Comparison of ENCODE assay signal across 23 mouse cellular contexts in genomic region chr8:60393675-60394074, GRCm38 (mm10).
DNase-seq lines count a peak whose midpoint lies in the region; ATAC-seq and TF ChIP-seq lines count a peak whose summit lies in the region.
"Had no signal": no experiment of that assay in that cellular context is flagged by ENCODE, and none has a peak within 500 bp of the region (broad histone marks: within the 10 kb centered on the region; RNA-seq: fewer than 3 reads in every experiment).

No protein-coding gene starts in this region.

- H3K4me3 ChIP-seq in layer of hippocampus, adult 2 months: no peak overlapping the region
- H3K4me3 ChIP-seq: embryonic facial prominence, embryonic 13.5 days; embryonic facial prominence, embryonic 15.5 days; erythroblast, embryonic 14.5 days; forebrain, embryonic 10.5 days; forebrain, embryonic 13.5 days; forebrain, embryonic 15.5 days had no signal

- no peak for ATAC-seq in megakaryocyte-erythroid progenitor cell, adult 5-6 weeks (replicated peaks; ENCODE audit: low FRiP score, low TSS enrichment, poor library complexity, severe bottlenecking)
- ATAC-seq: activated CD4-positive, CD25-positive, alpha-beta regulatory T cell, adult 4 months; forebrain, embryonic 13.5 days; forebrain, embryonic 15.5 days; Patski had no signal

- TF ChIP-seq CTCF in layer of hippocampus, adult 2 months (conservative IDR thresholded peaks at IDR 0.05): no peak

- DNase-seq in 416B (ENCODE audit: low read depth) (peak; percentile 7), A20 (ENCODE audit: low read depth, low spot score) (peak; percentile 35)
- DNase-seq in brain, adult 2 months (ENCODE audit: low read depth, low spot score): peak; percentile 29
- no peak for DNase-seq in layer of hippocampus, adult 2 months (ENCODE audit: low spot score in 2 of 2)
- DNase-seq: adrenal gland, adult 8-10 months; adrenal gland, postnatal 14 days; adrenal gland, postnatal 36 days; cerebellum, adult 11 months; cerebellum, adult 18-20 months; cerebellum, adult 8-10 months; cerebellum, adult 9-11 months; cerebellum, postnatal 14 days; cerebellum, postnatal 36 days; embryo, embryonic 11 days had no signal

- no peak overlapping the region for H3K27ac ChIP-seq in layer of hippocampus, adult 2 months
- H3K27ac ChIP-seq: embryonic facial prominence, embryonic 13.5 days; embryonic facial prominence, embryonic 15.5 days; forebrain, embryonic 10.5 days; forebrain, embryonic 13.5 days; forebrain, embryonic 15.5 days had no signal

Comparison
In these comparisons a context has a peak if more than half of its experiments do, and no peak if none do; other contexts are left out.
1. DNase-seq: peak in 416B (single experiment), A20 (single experiment) and brain, adult 2 months (single experiment); none in layer of hippocampus, adult 2 months (0 of 2).